Comparison of ENCODE assay signal across 21 mouse cellular contexts in the genomic region with DNA sequence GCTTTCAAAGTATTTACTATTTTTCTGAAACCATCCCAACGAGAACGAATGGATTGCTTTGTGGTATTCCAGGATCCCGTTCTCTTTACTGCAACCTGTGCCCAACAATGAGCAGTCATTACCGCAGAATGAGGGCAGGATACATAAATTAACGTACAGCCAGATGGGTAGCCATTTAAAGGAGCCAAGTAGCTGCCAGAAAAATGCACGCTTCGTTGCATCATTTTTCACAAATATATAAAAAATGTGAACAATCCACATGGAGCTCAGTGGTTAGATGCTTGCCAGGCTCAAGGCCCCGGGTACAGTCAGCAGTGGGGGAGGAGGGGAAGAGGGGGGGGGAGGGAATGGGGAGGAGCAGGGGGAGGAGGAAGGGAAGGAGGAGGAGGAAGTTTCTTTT.
DNase-seq lines count a peak whose midpoint lies in the region; ATAC-seq and TF ChIP-seq lines count a peak whose summit lies in the region.
"Had no signal": no experiment of that assay in that cellular context is flagged by ENCODE, and none has a peak within 500 bp of the region (broad histone marks: within the 10 kb centered on the region; RNA-seq: fewer than 3 reads in every experiment).

No protein-coding gene starts in this region.

- no peak overlapping the region for H3K27ac ChIP-seq in embryonic facial prominence, embryonic 14.5 days (replicated peaks; ENCODE audit: low read depth, low read length)
- no peak overlapping the region for H3K27ac ChIP-seq in embryonic facial prominence, embryonic 10.5 days (replicated peaks)
- no peak overlapping the region for H3K27ac ChIP-seq in hindbrain, embryonic 14.5 days
- H3K27ac ChIP-seq in hindbrain, embryonic 12.5 days = no peak overlapping the region
- H3K27ac ChIP-seq: embryonic facial prominence, embryonic 12.5 days; gastrocnemius, adult 2 months had no signal

- no peaks in the 10 kb centered on the region for H3K27me3 ChIP-seq in embryonic facial prominence, embryonic 14.5 days (replicated peaks; ENCODE audit: control insufficient read depth, insufficient read depth, low read length)
- H3K27me3 ChIP-seq in embryonic facial prominence, embryonic 10.5 days (replicated peaks; ENCODE audit: low read depth, poor library complexity, severe bottlenecking) = no peaks in the 10 kb centered on the region
- no peaks in the 10 kb centered on the region for H3K27me3 ChIP-seq in hindbrain, embryonic 14.5 days (ENCODE audit: control insufficient read depth, insufficient read depth, low read length)
- H3K27me3 ChIP-seq in hindbrain, embryonic 12.5 days = no peaks in the 10 kb centered on the region
- H3K27me3 ChIP-seq in myocyte (ENCODE audit: control insufficient read depth, insufficient read depth, insufficient read length) = no peaks in the 10 kb centered on the region
- H3K27me3 ChIP-seq: embryonic facial prominence, embryonic 12.5 days; heart, embryonic 12.5 days; Patski had no signal

- no peak overlapping the region for H3K9ac ChIP-seq in embryonic facial prominence, embryonic 14.5 days (ENCODE audit: low read depth, low read length)
- H3K9ac ChIP-seq in hindbrain, embryonic 14.5 days = no peak overlapping the region
- H3K9ac ChIP-seq in hindbrain, embryonic 12.5 days = no peak overlapping the region
- H3K9ac ChIP-seq: embryonic facial prominence, embryonic 12.5 days; heart, embryonic 12.5 days had no signal

- no peaks in the 10 kb centered on the region for H3K79me2 ChIP-seq in myocyte (ENCODE audit: control insufficient read depth, insufficient read depth)

- H3K4me3 ChIP-seq in embryonic facial prominence, embryonic 14.5 days (ENCODE audit: low read depth, low read length) = no peak overlapping the region
- H3K4me3 ChIP-seq in embryonic facial prominence, embryonic 10.5 days = no peak overlapping the region
- no peak overlapping the region for H3K4me3 ChIP-seq in hindbrain, embryonic 14.5 days (replicated peaks; ENCODE audit: low read length)
- no peak overlapping the region for H3K4me3 ChIP-seq in hindbrain, embryonic 12.5 days
- H3K4me3 ChIP-seq in myocyte = no peak overlapping the region
- H3K4me3 ChIP-seq: embryonic facial prominence, embryonic 12.5 days; gastrocnemius, adult 2 months; heart, embryonic 12.5 days had no signal

- WGBS in embryonic facial prominence, embryonic 14.5 days = 63% methylated on average over 8 of the region's 8 CpGs
- WGBS in embryonic facial prominence, embryonic 10.5 days = 84% methylated on average over 8 of the region's 8 CpGs
- WGBS in hindbrain, embryonic 14.5 days = 50% methylated on average over 8 of the region's 8 CpGs
- 70% methylated on average over 8 of the region's 8 CpGs for WGBS in hindbrain, embryonic 12.5 days

- no peaks in the 10 kb centered on the region for H3K36me3 ChIP-seq in embryonic facial prominence, embryonic 14.5 days (ENCODE audit: control insufficient read depth, insufficient read depth, low read length)
- no peaks in the 10 kb centered on the region for H3K36me3 ChIP-seq in embryonic facial prominence, embryonic 10.5 days (replicated peaks)
- H3K36me3 ChIP-seq in hindbrain, embryonic 14.5 days (replicated peaks; ENCODE audit: control insufficient read depth, insufficient read depth) = no peaks in the 10 kb centered on the region
- H3K36me3 ChIP-seq in hindbrain, embryonic 12.5 days = no peaks in the 10 kb centered on the region
- H3K36me3 ChIP-seq in myocyte (ENCODE audit: control insufficient read depth, insufficient read depth) = no peaks in the 10 kb centered on the region
- H3K36me3 ChIP-seq: embryonic facial prominence, embryonic 12.5 days; heart, embryonic 12.5 days had no signal

- ATAC-seq in embryonic facial prominence, embryonic 14.5 days (ENCODE audit: low read depth) = no peak
- no peak for ATAC-seq in hindbrain, embryonic 14.5 days (ENCODE audit: low FRiP score)
- no peak for ATAC-seq in hindbrain, embryonic 12.5 days (ENCODE audit: low FRiP score)
- ATAC-seq: activated CD4-positive, CD25-positive, alpha-beta regulatory T cell, adult 4 months; intestine, embryonic 16.5 days; Patski had no signal

- no peak overlapping the region for H3ac ChIP-seq in myocyte (ENCODE audit: control insufficient read depth, insufficient read length)

- DNase-seq in embryonic facial prominence, embryonic 14.5 days (ENCODE audit: low spot score) = peak; percentile 12
- DNase-seq in embryonic facial prominence, embryonic 10.5 days (ENCODE audit: low spot score) = no peak
- peak; percentile 47 for DNase-seq in hindbrain, embryonic 14.5 days (ENCODE audit: low spot score)
- DNase-seq in retina, postnatal 1 day = peak; percentile 36
- DNase-seq in retina, embryonic 14.5 days (ENCODE audit: low spot score) = no peak
- DNase-seq in cerebellum, adult 9-11 months = no peak
- DNase-seq: adrenal gland, postnatal 14 days; cerebellum, adult 18-20 months; cerebellum, postnatal 10 days; embryo, embryonic 11 days; gastrocnemius, adult 2 months; gastrocnemius, postnatal 25 days; heart, postnatal 36 days; kidney, adult 2 months had no signal

- peaks cover 4% of the 10 kb centered on the region; the same call in 1 of the 2 replicates for H3K4me1 ChIP-seq in embryonic facial prominence, embryonic 14.5 days (ENCODE audit: control insufficient read depth, insufficient read depth, low read length)
- H3K4me1 ChIP-seq in embryonic facial prominence, embryonic 10.5 days = peaks cover 4% of the 10 kb centered on the region; the same call in 1 of the 2 replicates
- no peaks in the 10 kb centered on the region for H3K4me1 ChIP-seq in hindbrain, embryonic 14.5 days (replicated peaks; ENCODE audit: control insufficient read depth, insufficient read depth, low read length)
- no peaks in the 10 kb centered on the region for H3K4me1 ChIP-seq in hindbrain, embryonic 12.5 days
- H3K4me1 ChIP-seq: embryonic facial prominence, embryonic 12.5 days; heart, embryonic 12.5 days had no signal

- no peak overlapping the region for H3K4me2 ChIP-seq in embryonic facial prominence, embryonic 14.5 days (ENCODE audit: low read depth, low read length)
- no peak overlapping the region for H3K4me2 ChIP-seq in hindbrain, embryonic 14.5 days (replicated peaks)
- H3K4me2 ChIP-seq in hindbrain, embryonic 12.5 days (replicated peaks) = no peak overlapping the region
- H3K4me2 ChIP-seq in myocyte (ENCODE audit: low read depth) = peak overlapping the region; percentile 10
- H3K4me2 ChIP-seq: embryonic facial prominence, embryonic 12.5 days; heart, embryonic 12.5 days had no signal

- no peak for TF ChIP-seq POLR2A in myocyte (IDR thresholded peaks at IDR 0.05; ENCODE audit: insufficient read length, low read depth)

- H3K9me3 ChIP-seq in embryonic facial prominence, embryonic 14.5 days (ENCODE audit: control insufficient read depth, low read length) = no peaks in the 10 kb centered on the region
- no peaks in the 10 kb centered on the region for H3K9me3 ChIP-seq in embryonic facial prominence, embryonic 10.5 days
- no peaks in the 10 kb centered on the region for H3K9me3 ChIP-seq in hindbrain, embryonic 14.5 days (ENCODE audit: control insufficient read depth, low read length)
- H3K9me3 ChIP-seq in hindbrain, embryonic 12.5 days (replicated peaks) = no peaks in the 10 kb centered on the region
- H3K9me3 ChIP-seq: embryonic facial prominence, embryonic 12.5 days; heart, embryonic 12.5 days had no signal

TF ChIP-seq in myocyte, 11 proteins besides CTCF, POLR2A, EP300 and RAD21:
- TF ChIP-seq TCF3 (IDR thresholded peaks at IDR 0.05; ENCODE audit: insufficient read length, low read depth) (no peak), CEBPB (IDR thresholded peaks at IDR 0.05; ENCODE audit: insufficient read depth, poor library complexity, severe bottlenecking) (peak; percentile 63; the same call in 1 of the 2 replicates)

Comparison
In these comparisons a context has a peak if more than half of its experiments do, and no peak if none do; other contexts are left out.
1. DNase-seq: peak in embryonic facial prominence, embryonic 14.5 days (single experiment), hindbrain, embryonic 14.5 days (single experiment) and retina, postnatal 1 day (single experiment); none in embryonic facial prominence, embryonic 10.5 days (single experiment), retina, embryonic 14.5 days (single experiment) and cerebellum, adult 9-11 months (single experiment).